Mouse (Mus musculus) C2C12 (cell line): ENCODE data around the gene Wt1.

Experiments
- CTCF ChIP-seq: IDR thresholded peaks from one replicate; pipeline ENCODE4 v1.5.1; 2011; ENCODE audit not compliant: control insufficient read depth, insufficient read depth, insufficient read length
- MYOD1 ChIP-seq: IDR thresholded peaks from one replicate; pipeline ENCODE4 v1.6.1; 2011; ENCODE audit warnings: low read depth; ENCODE audit not compliant: control insufficient read depth, insufficient read length

- TF ChIP-seq CTCF (no peak), MYOD1 (no peak)
Observed at GRCm38 (mm10) chr2:105162763-105163162, 36.4 kb downstream of the Wt1 start.
